Mouse (Mus musculus) spleen, adult 2 months (tissue): ENCODE data around the gene Clstn2.

Experiments
- CTCF ChIP-seq: fragments of 200-500 bp; IDR thresholded peaks from 2 replicates; pipeline ENCODE4 v1.5.1; 2011; ENCODE audit warnings: mild to moderate bottlenecking, inconsistent platforms; ENCODE audit not compliant: insufficient read depth, insufficient read length, insufficient replicate concordance; ENCODE audit errors: extremely low read depth
- POLR2A ChIP-seq: fragments of 200-500 bp; IDR thresholded peaks from 2 replicates; pipeline ENCODE4 v1.6.1; 2011; ENCODE audit warnings: low read depth, low read length, inconsistent platforms

GRCm38 (mm10) chr9:97974801-97975347 lies 58.1 kb downstream of the Clstn2 start:
- no peak for TF ChIP-seq CTCF
- TF ChIP-seq POLR2A: no peak
